Comparison of ENCODE assay signal across 15 mouse cellular contexts in genomic region chr6:140243411-140244151, GRCm38 (mm10).
DNase-seq lines count a peak whose midpoint lies in the region; ATAC-seq lines count a peak whose summit lies in the region.
"Had no signal": no experiment of that assay in that cellular context is flagged by ENCODE, and none has a peak within 500 bp of the region (broad histone marks: within the 10 kb centered on the region; RNA-seq: fewer than 3 reads in every experiment).

No protein-coding gene starts in this region.

- H3K36me3 ChIP-seq in kidney, embryonic 14.5 days (ENCODE audit: control insufficient read depth, insufficient read depth, low read length): no peaks in the 10 kb centered on the region
- H3K36me3 ChIP-seq in forebrain, embryonic 16.5 days (ENCODE audit: control insufficient read depth, insufficient read depth): no peaks in the 10 kb centered on the region
- H3K36me3 ChIP-seq in midbrain, embryonic 15.5 days (replicated peaks): no peaks in the 10 kb centered on the region
- H3K36me3 ChIP-seq: embryonic facial prominence, embryonic 15.5 days; heart, embryonic 15.5 days had no signal

- no peak overlapping the region for H3K4me3 ChIP-seq in kidney, embryonic 14.5 days (ENCODE audit: low read length)
- H3K4me3 ChIP-seq in forebrain, embryonic 16.5 days (replicated peaks; ENCODE audit: low read length): no peak overlapping the region
- H3K4me3 ChIP-seq in midbrain, embryonic 15.5 days: no peak overlapping the region
- H3K4me3 ChIP-seq: embryonic facial prominence, embryonic 15.5 days; heart, embryonic 15.5 days had no signal

- no peaks in the 10 kb centered on the region for H3K4me1 ChIP-seq in kidney, embryonic 14.5 days (ENCODE audit: control insufficient read depth, insufficient read depth, low read length)
- 0 out of 2 replicates have a peak, but pooled peaks cover 2% of the 10 kb centered on the region for H3K4me1 ChIP-seq in forebrain, embryonic 16.5 days (replicated peaks; ENCODE audit: control insufficient read depth, insufficient read depth, low read length)
- peaks cover 4% of the 10 kb centered on the region; the same call in 1 of the 2 replicates for H3K4me1 ChIP-seq in midbrain, embryonic 15.5 days
- H3K4me1 ChIP-seq: embryonic facial prominence, embryonic 15.5 days; heart, embryonic 15.5 days had no signal

- H3K27me3 ChIP-seq in kidney, embryonic 14.5 days (ENCODE audit: control insufficient read depth, insufficient read depth, low read length): no peaks in the 10 kb centered on the region
- no peaks in the 10 kb centered on the region for H3K27me3 ChIP-seq in forebrain, embryonic 16.5 days (replicated peaks; ENCODE audit: control insufficient read depth, insufficient read depth, low read length)
- H3K27me3 ChIP-seq in midbrain, embryonic 15.5 days (replicated peaks): no peaks in the 10 kb centered on the region
- H3K27me3 ChIP-seq: embryonic facial prominence, embryonic 15.5 days; heart, embryonic 15.5 days had no signal

- no peak overlapping the region for H3K4me2 ChIP-seq in kidney, embryonic 14.5 days (replicated peaks; ENCODE audit: low read depth, low read length)
- H3K4me2 ChIP-seq in forebrain, embryonic 16.5 days (ENCODE audit: low read length): no peak overlapping the region
- no peak overlapping the region for H3K4me2 ChIP-seq in midbrain, embryonic 15.5 days
- H3K4me2 ChIP-seq: embryonic facial prominence, embryonic 15.5 days; heart, embryonic 15.5 days had no signal

- H3K9me3 ChIP-seq in kidney, embryonic 14.5 days (ENCODE audit: control insufficient read depth, low read length): no peaks in the 10 kb centered on the region
- no peaks in the 10 kb centered on the region for H3K9me3 ChIP-seq in forebrain, embryonic 16.5 days (ENCODE audit: control insufficient read depth, low read length)
- H3K9me3 ChIP-seq in midbrain, embryonic 15.5 days: no peaks in the 10 kb centered on the region
- H3K9me3 ChIP-seq: embryonic facial prominence, embryonic 15.5 days; heart, embryonic 15.5 days had no signal

- ATAC-seq in kidney, embryonic 14.5 days (ENCODE audit: low FRiP score, low TSS enrichment): peak; percentile 62; the same call in 1 of the 2 replicates
- peak; percentile 54; the same call in 1 of the 2 replicates for ATAC-seq in forebrain, embryonic 16.5 days
- peak; percentile 39; the same call in 1 of the 2 replicates for ATAC-seq in midbrain, embryonic 15.5 days (replicated peaks)
- ATAC-seq: liver, postnatal 0 days had no signal

- 45% methylated on average over 8 of the region's 8 CpGs for WGBS in kidney, embryonic 14.5 days
- WGBS in forebrain, embryonic 16.5 days: 24% methylated on average over 8 of the region's 8 CpGs
- WGBS in midbrain, embryonic 15.5 days: 18% methylated on average over 8 of the region's 8 CpGs

- H3K27ac ChIP-seq in kidney, embryonic 14.5 days (ENCODE audit: low read depth, low read length): no peak overlapping the region
- H3K27ac ChIP-seq in forebrain, embryonic 16.5 days (ENCODE audit: low read length): no peak overlapping the region
- H3K27ac ChIP-seq in midbrain, embryonic 15.5 days: no peak overlapping the region
- H3K27ac ChIP-seq: embryonic facial prominence, embryonic 15.5 days; heart, embryonic 15.5 days had no signal

- H3K9ac ChIP-seq in kidney, embryonic 14.5 days (ENCODE audit: low read depth, low read length): no peak overlapping the region
- no peak overlapping the region for H3K9ac ChIP-seq in forebrain, embryonic 16.5 days (replicated peaks; ENCODE audit: low read depth, low read length)
- H3K9ac ChIP-seq in midbrain, embryonic 15.5 days: no peak overlapping the region
- H3K9ac ChIP-seq: embryonic facial prominence, embryonic 15.5 days; heart, embryonic 15.5 days; liver, postnatal 0 days had no signal

- no peak for DNase-seq in kidney, adult 8-10 months
- DNase-seq in ZHBTc4 (ENCODE audit: low read depth, low spot score): peak; percentile 66
- DNase-seq in natural killer cell, adult 2 months (ENCODE audit: low spot score in 2 of 2): no peak
- DNase-seq in urinary bladder, postnatal 25 days (ENCODE audit: low spot score): no peak
- no peak for DNase-seq in right cerebral cortex, postnatal 10 days (ENCODE audit: low spot score in 2 of 2)
- DNase-seq: adrenal gland, postnatal 36 days; cerebellum, adult 9-10 months; kidney, adult 11 months; left cerebral cortex, postnatal 4 days; liver, postnatal 0 days had no signal
